Mouse (Mus musculus) neural tube, embryonic 14.5 days (tissue): ENCODE measurements around the gene Iqgap2. TPM values are rescaled to one million over a fixed set of nuclear protein-coding genes. Genes with fewer than 3 reads are reported as not detected.

ENCODE experiments used
- ATAC-seq: fragments of 200-750 bp; cut with Nextera tagmentation; 2 replicates; pipeline ENCODE4 v1.8.0; 2017; ENCODE audit warnings: low read depth, mild to moderate bottlenecking, moderate TSS enrichment, moderate library complexity
- H3K27ac ChIP-seq: fragments of 300-500 bp; sonication (generic); 2 replicates; pipeline ENCODE4 v1.5.1; 2014; ENCODE audit warnings: low read depth, mild to moderate bottlenecking, control low read depth, low read length, moderate library complexity, mixed read lengths
- H3K27me3 ChIP-seq: fragments of 300-500 bp; sonication (generic); 2 replicates; pipeline ENCODE4 v1.6.1; 2014; ENCODE audit warnings: low read length; ENCODE audit not compliant: control insufficient read depth, insufficient read depth
- H3K36me3 ChIP-seq: fragments of 300-500 bp; sonication (generic); 2 replicates; pipeline ENCODE4 v1.6.1; 2014; ENCODE audit warnings: low read length, mixed read lengths; ENCODE audit not compliant: control insufficient read depth, insufficient read depth
- H3K4me1 ChIP-seq: fragments of 300-500 bp; sonication (generic); 2 replicates; pipeline ENCODE4 v1.6.1; 2014; ENCODE audit warnings: low read length; ENCODE audit not compliant: control insufficient read depth, insufficient read depth
- H3K4me2 ChIP-seq: fragments of 300-500 bp; sonication (generic); 2 replicates; pipeline ENCODE4 v1.6.1; 2014; ENCODE audit warnings: mild to moderate bottlenecking, low read depth, low read length, control low read depth
- H3K4me3 ChIP-seq: fragments of 300-500 bp; sonication (generic); 2 replicates; pipeline ENCODE4 v1.5.1; 2014; ENCODE audit warnings: low read depth, low read length, control low read depth, mixed read lengths
- H3K9ac ChIP-seq: fragments of 300-500 bp; sonication (generic); replicated peaks from 2 replicates; pipeline ENCODE4 v1.6.1; 2014; ENCODE audit warnings: low read depth, mild to moderate bottlenecking, control low read depth, low read length, mixed read lengths
- H3K9me3 ChIP-seq: fragments of 300-500 bp; sonication (generic); 2 replicates; pipeline ENCODE4 v1.6.1; 2016; ENCODE audit warnings: low read length; ENCODE audit not compliant: control insufficient read depth
- WGBS: fragments of 180-500 bp; shearing (Covaris S2); extraction: QIAGEN DNeasy Blood & Tissue Kit; methylation state at CpG from one replicate; pipeline ENCODE4 v1.1.7; 2014; 5-methylcytosine and 5-hydroxymethylcytosine counted together
- polyA plus RNA-seq: library from polyadenylated mRNA; unstranded; fragments of >200 nt; fragmentation: Nextera tagmentation; extraction: Ambion mirVana; gene quantifications from 2 replicates; pipeline ENCODE4 v1.2.1, GENCODE M21; 2014

Gene Iqgap2
- polyA plus RNA-seq, 1 experiment from 2014 or later = 2.0 TPM

DNA sequence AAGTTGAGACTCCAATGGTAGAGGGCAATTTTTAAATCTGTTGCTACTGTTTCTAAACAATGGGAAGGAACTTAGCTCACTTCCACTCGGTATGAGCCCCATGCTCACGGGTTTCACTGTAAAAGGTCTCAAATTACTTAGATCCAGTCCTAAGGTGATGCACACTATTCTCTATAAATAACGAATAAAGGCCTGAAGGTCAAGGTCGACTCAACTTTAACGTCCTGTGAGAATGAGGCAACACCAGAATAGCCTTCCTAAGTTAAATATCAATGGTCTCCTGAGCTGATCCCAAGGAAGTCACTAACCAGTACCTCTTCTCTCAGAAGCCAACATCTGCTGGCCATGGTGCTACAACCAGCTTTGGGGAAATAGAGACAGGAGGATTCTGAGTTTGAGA, 45.4 kb downstream of the Iqgap2 start:
- Histone ChIP-seq H3K9me3 (no peaks in the 10 kb centered on the region), H3K4me1 (no peaks in the 10 kb centered on the region), H3K27me3 (no peaks in the 10 kb centered on the region), H3K36me3 (no peaks in the 10 kb centered on the region), H3K9ac (no peak overlapping the region), H3K27ac (no peak overlapping the region), H3K4me3 (no peak overlapping the region), H3K4me2 (no peak overlapping the region)
- ATAC-seq = no peak
- 79% methylated on average over 5 of the region's 5 CpGs for WGBS

DNA sequence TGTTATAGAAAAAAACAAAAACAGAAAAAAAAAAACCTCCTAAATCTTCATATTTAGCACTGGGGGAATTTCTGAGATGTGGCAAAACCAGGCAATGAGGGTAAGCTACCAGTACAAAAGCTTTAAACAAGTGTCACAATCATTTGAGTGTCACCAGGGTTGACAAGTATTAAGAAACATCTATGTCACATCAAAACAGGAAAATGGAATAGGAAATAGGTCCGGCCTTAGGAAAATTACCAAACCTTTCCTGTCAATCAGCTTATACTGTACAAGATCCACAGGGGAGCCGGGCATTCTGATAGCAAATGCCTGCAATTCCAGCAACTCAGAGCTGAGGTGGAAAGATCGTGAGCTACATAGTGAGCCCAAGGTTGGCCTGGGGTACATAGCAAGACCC, 46.8 kb downstream of the Iqgap2 start:
- 86% methylated on average over 3 of the region's 3 CpGs for WGBS
- ATAC-seq = no peak
- Histone ChIP-seq H3K27ac (no peak overlapping the region), H3K27me3 (no peaks in the 10 kb centered on the region), H3K4me2 (no peak overlapping the region), H3K9ac (no peak overlapping the region), H3K36me3 (no peaks in the 10 kb centered on the region), H3K4me3 (no peak overlapping the region), H3K4me1 (no peaks in the 10 kb centered on the region), H3K9me3 (no peaks in the 10 kb centered on the region)

DNA sequence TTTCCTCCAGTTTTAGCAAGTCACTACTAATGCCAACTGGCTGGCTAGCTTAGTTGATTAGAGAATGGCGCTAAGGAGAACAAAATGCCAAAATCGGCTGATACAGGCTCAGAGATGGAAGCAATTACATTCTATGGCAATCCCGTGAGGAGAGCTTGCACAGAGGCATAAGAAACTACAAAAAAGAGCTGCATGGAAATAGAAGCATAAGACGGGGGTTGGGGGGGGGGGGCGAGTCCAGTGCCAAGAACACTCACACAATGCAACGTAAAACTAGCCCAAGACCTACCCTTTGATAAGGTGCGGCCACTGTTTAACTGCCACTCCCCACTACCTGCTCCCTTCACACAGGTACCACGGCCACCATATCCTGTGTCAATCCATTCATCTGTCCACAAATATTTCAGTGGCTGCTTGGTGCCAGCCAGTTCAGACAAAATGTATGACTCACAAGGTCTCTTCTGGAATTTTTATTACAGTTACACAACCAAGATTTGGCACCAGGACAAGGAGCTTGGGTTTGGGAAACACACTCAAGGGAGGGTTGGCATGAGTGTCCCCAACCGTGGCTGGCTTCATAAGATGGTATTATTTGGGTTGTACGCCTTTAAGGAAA, 48.2 kb downstream of the Iqgap2 start:
- ATAC-seq = no peak
- no peak overlapping the region for H3K4me3 ChIP-seq
- no peak overlapping the region for H3K4me2 ChIP-seq
- no peak overlapping the region for H3K9ac ChIP-seq
- no peaks in the 10 kb centered on the region for H3K36me3 ChIP-seq
- H3K4me1 ChIP-seq = no peaks in the 10 kb centered on the region
- H3K27ac ChIP-seq = no peak overlapping the region
- WGBS = 93% methylated on average over 10 of the region's 10 CpGs
- H3K27me3 ChIP-seq = no peaks in the 10 kb centered on the region
- no peaks in the 10 kb centered on the region for H3K9me3 ChIP-seq

DNA sequence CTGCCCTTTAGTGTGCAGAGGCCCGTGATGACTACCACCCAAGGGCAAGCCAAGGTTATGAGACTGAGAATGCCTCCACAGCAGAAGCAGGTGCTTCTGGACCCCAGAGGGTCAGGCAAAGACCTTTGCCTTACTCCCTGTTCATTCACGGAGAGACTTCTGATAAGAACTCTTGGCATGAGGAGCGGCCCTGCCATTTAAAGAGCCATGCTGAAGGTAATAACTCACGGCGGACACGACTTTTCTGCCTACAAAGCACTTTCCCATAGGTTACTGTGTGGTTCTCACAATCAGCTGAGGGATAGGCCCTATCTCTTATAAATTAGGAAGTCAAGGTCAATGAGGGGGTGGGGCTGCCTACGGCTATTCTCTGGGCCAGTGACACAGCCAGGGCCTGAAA, 48.9 kb downstream of the Iqgap2 start:
- Histone ChIP-seq H3K4me1 (no peaks in the 10 kb centered on the region), H3K9me3 (no peaks in the 10 kb centered on the region), H3K4me2 (no peak overlapping the region), H3K9ac (no peak overlapping the region), H3K27me3 (no peaks in the 10 kb centered on the region), H3K27ac (no peak overlapping the region), H3K4me3 (no peak overlapping the region), H3K36me3 (no peaks in the 10 kb centered on the region)
- no peak for ATAC-seq
- 75% methylated on average over 7 of the region's 7 CpGs for WGBS

DNA sequence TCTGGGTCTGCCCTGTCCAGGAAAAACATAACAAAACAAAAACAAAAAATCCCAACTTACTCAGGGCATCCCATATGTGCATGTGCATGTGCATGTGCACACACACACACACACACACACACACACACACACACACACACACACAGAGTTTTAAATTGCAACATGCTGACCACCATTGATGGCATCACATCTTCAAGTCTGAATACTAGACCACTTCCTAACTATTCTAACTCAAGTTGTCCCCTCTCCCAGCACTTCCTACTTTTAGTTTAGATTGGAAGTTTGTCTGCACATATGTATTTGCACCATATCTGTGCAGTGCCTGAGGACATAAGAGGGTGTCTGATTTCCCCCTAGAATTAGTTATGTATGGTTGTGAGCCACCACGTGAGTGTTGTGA, 49.8 kb downstream of the Iqgap2 start:
- no peak for ATAC-seq
- H3K4me1 ChIP-seq = no peaks in the 10 kb centered on the region
- H3K27me3 ChIP-seq = no peaks in the 10 kb centered on the region
- no peak overlapping the region for H3K27ac ChIP-seq
- no peak overlapping the region for H3K4me2 ChIP-seq
- no peak overlapping the region for H3K9ac ChIP-seq
- H3K36me3 ChIP-seq = no peaks in the 10 kb centered on the region
- H3K4me3 ChIP-seq = no peak overlapping the region
- WGBS = 87% methylated on average over 1 of the region's 1 CpGs
- H3K9me3 ChIP-seq = no peaks in the 10 kb centered on the region

DNA sequence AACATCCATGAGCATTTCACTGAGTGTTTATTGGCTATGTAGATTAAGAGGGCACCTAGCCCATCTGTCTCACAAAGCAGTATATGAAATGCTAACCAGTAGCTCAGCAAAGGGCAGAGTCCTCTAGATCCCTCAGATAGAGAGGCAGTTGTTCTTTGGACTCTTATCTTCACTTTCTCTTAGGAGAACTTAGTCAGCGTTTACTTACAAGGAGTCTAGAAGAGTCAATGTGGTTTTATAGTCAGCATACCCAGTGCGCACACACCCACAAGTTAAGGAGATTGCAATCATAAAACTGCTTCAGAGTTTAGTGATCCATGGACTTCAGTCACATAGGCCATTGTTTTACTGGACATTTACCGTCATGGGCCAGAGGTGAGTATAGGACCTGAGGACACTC, 54.8 kb downstream of the Iqgap2 start:
- no peak overlapping the region for H3K4me3 ChIP-seq
- H3K4me1 ChIP-seq = no peaks in the 10 kb centered on the region
- H3K4me2 ChIP-seq = no peak overlapping the region
- ATAC-seq = no peak
- 79% methylated on average over 3 of the region's 3 CpGs for WGBS
- H3K9me3 ChIP-seq = no peaks in the 10 kb centered on the region
- H3K36me3 ChIP-seq = no peaks in the 10 kb centered on the region
- no peaks in the 10 kb centered on the region for H3K27me3 ChIP-seq
- H3K27ac ChIP-seq = no peak overlapping the region
- H3K9ac ChIP-seq = no peak overlapping the region

DNA sequence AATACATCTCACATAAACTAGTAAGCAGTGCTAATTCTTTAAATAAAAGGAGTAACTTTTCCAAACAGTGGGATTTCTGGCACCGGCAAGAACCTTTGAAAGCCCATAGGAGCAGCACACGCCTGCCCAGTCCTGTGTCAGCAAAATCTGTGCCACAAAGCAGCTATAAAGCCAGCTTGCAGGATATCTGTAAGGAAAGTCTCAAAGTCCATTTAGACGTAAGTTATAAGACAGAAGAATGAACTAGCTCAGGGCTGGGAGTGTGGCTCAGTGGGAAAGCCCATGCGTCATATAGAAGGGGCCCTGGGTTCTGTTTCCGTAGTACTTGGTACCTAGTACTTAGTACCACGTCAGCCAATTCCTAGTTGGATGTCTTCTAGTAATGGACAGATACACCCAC, 58.2 kb downstream of the Iqgap2 start:
- no peak for ATAC-seq
- Histone ChIP-seq H3K27ac (no peak overlapping the region), H3K36me3 (no peaks in the 10 kb centered on the region), H3K4me1 (no peaks in the 10 kb centered on the region), H3K27me3 (no peaks in the 10 kb centered on the region), H3K4me3 (no peak overlapping the region), H3K9ac (no peak overlapping the region), H3K4me2 (no peak overlapping the region), H3K9me3 (no peaks in the 10 kb centered on the region)
- 87% methylated on average over 6 of the region's 6 CpGs for WGBS

DNA sequence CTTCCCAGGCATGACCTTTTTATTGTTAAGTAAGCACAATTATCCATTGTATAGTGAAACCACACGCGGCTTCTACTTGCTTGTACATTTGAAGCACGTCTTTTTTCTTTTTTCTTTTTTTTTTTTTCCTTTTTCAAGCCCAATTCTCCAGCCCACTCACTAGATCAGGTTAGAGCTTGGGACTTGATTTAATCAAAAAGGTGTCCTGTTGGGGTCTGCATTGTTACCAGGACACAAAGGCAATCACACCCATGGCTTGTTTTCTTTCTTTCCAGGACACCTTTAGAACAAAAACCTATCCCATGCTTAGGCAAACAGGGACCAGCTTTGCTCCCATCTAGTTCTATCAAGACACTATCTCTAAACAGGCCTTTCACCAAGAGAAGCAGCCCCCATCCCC, 59.0 kb downstream of the Iqgap2 start:
- Histone ChIP-seq H3K4me2 (no peak overlapping the region), H3K9me3 (no peaks in the 10 kb centered on the region), H3K4me1 (no peaks in the 10 kb centered on the region), H3K36me3 (no peaks in the 10 kb centered on the region), H3K27me3 (no peaks in the 10 kb centered on the region), H3K27ac (no peak overlapping the region), H3K9ac (no peak overlapping the region), H3K4me3 (no peak overlapping the region)
- 27% methylated on average over 3 of the region's 3 CpGs for WGBS
- no peak for ATAC-seq

DNA sequence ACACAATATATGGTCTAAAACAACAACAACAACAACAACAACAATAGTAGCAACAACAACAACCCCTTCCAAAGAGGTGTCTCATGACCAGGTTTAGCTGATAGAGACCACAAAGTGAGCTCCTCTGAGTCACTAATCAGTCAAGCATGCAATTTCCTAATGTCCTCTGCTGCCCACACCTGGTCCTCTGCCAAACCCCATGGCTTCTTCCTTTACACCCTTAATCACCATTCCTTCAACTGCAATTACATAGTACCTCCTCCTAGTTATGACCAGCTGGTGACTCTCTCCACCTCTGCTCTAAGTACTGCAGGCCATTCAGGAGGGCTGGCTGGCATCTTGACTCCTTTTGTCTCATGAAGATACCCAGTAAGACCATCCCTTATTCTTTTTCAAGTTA, 60.0 kb downstream of the Iqgap2 start:
- no peak for ATAC-seq
- Histone ChIP-seq H3K9ac (no peak overlapping the region), H3K36me3 (no peaks in the 10 kb centered on the region), H3K27me3 (no peaks in the 10 kb centered on the region), H3K27ac (no peak overlapping the region), H3K4me2 (no peak overlapping the region), H3K4me1 (no peaks in the 10 kb centered on the region), H3K9me3 (no peaks in the 10 kb centered on the region), H3K4me3 (no peak overlapping the region)
